ENCODE assay signal across 8 mouse cellular contexts in genomic region chr15:77343527-77344091, GRCm38 (mm10). TPM values are rescaled to one million over a fixed set of nuclear protein-coding genes. Genes with fewer than 3 reads are reported as not detected.
DNase-seq lines count a peak whose midpoint lies in the region; ATAC-seq and TF ChIP-seq lines count a peak whose summit lies in the region.

No protein-coding gene starts in this region.

- TF ChIP-seq CTCF in ES-Bruce4 (IDR thresholded peaks at IDR 0.05; ENCODE audit: low read depth, low read length) = peak; percentile 88
- peak; percentile 41 for TF ChIP-seq CTCF in bone marrow, adult 2 months (IDR thresholded peaks at IDR 0.05; ENCODE audit: control insufficient read depth, insufficient read depth, low read length)
- peak; percentile 78 for TF ChIP-seq CTCF in liver, postnatal 0 days (IDR thresholded peaks at IDR 0.05; ENCODE audit: low read depth)

- H3K4me3 ChIP-seq in ES-Bruce4 (ENCODE audit: low read depth, low read length) = peak overlapping the region; percentile 63
- H3K4me3 ChIP-seq in bone marrow, adult 2 months (replicated peaks; ENCODE audit: control insufficient read depth, low read depth, low read length) = no peak overlapping the region
- H3K4me3 ChIP-seq in embryonic facial prominence, embryonic 14.5 days (ENCODE audit: low read depth, low read length) = peak overlapping the region; percentile 22
- peak overlapping the region; percentile 38 for H3K4me3 ChIP-seq in heart, embryonic 13.5 days
- H3K4me3 ChIP-seq in kidney, embryonic 14.5 days (ENCODE audit: low read length) = 0 out of 2 replicates have a peak overlapping the region, but pooled peaks have one; percentile 1
- H3K4me3 ChIP-seq in liver, postnatal 0 days (ENCODE audit: low read depth, low read length) = no peak overlapping the region
- peak overlapping the region; percentile 18; the same call in 1 of the 2 replicates for H3K4me3 ChIP-seq in neural tube, embryonic 13.5 days

- H3K27me3 ChIP-seq in ES-Bruce4 (ENCODE audit: control insufficient read depth, insufficient read depth, low read length, poor library complexity, severe bottlenecking) = no peaks in the 10 kb centered on the region
- no peaks in the 10 kb centered on the region for H3K27me3 ChIP-seq in embryonic facial prominence, embryonic 14.5 days (replicated peaks; ENCODE audit: control insufficient read depth, insufficient read depth, low read length)
- no peaks in the 10 kb centered on the region for H3K27me3 ChIP-seq in heart, embryonic 13.5 days (replicated peaks)
- no peaks in the 10 kb centered on the region for H3K27me3 ChIP-seq in kidney, embryonic 14.5 days (ENCODE audit: control insufficient read depth, insufficient read depth, low read length)
- no peaks in the 10 kb centered on the region for H3K27me3 ChIP-seq in liver, postnatal 0 days (ENCODE audit: insufficient read depth, low read length)
- H3K27me3 ChIP-seq in neural tube, embryonic 13.5 days = no peaks in the 10 kb centered on the region

- H3K27ac ChIP-seq in ES-Bruce4 (ENCODE audit: insufficient read depth, low read length) = peak overlapping the region; percentile 70
- H3K27ac ChIP-seq in bone marrow, adult 2 months (ENCODE audit: control insufficient read depth, insufficient read depth, low read depth, low read length, poor library complexity) = no peak overlapping the region
- peak overlapping the region; percentile 90 for H3K27ac ChIP-seq in embryonic facial prominence, embryonic 14.5 days (replicated peaks; ENCODE audit: low read depth, low read length)
- H3K27ac ChIP-seq in heart, embryonic 13.5 days (replicated peaks) = peak overlapping the region; percentile 91
- peak overlapping the region; percentile 87 for H3K27ac ChIP-seq in kidney, embryonic 14.5 days (ENCODE audit: low read depth, low read length)
- peak overlapping the region; percentile 77 for H3K27ac ChIP-seq in liver, postnatal 0 days (ENCODE audit: low read depth)
- peak overlapping the region; percentile 86 for H3K27ac ChIP-seq in neural tube, embryonic 13.5 days (replicated peaks)

- peak; percentile 63; the same call in 1 of the 2 replicates for TF ChIP-seq EP300 in ES-Bruce4 (IDR thresholded peaks at IDR 0.05; ENCODE audit: insufficient read depth, low read depth, low read length)
- TF ChIP-seq EP300 in liver, postnatal 0 days (IDR thresholded peaks at IDR 0.05; ENCODE audit: low read depth) = no peak

- DNase-seq in embryonic facial prominence, embryonic 14.5 days (ENCODE audit: low spot score) = peak; percentile 79
- peak; percentile 78 for DNase-seq in liver, postnatal 0 days
- peak; percentile 67 for DNase-seq in urinary bladder, postnatal 25 days (ENCODE audit: low spot score)

- H3K36me3 ChIP-seq in ES-Bruce4 (ENCODE audit: control insufficient read depth, insufficient read depth, low read length, poor library complexity, severe bottlenecking) = no peaks in the 10 kb centered on the region
- H3K36me3 ChIP-seq in embryonic facial prominence, embryonic 14.5 days (ENCODE audit: control insufficient read depth, insufficient read depth, low read length) = no peaks in the 10 kb centered on the region
- H3K36me3 ChIP-seq in heart, embryonic 13.5 days = no peaks in the 10 kb centered on the region
- no peaks in the 10 kb centered on the region for H3K36me3 ChIP-seq in kidney, embryonic 14.5 days (ENCODE audit: control insufficient read depth, insufficient read depth, low read length)
- H3K36me3 ChIP-seq in liver, postnatal 0 days (replicated peaks; ENCODE audit: insufficient read depth, low read length) = no peaks in the 10 kb centered on the region
- H3K36me3 ChIP-seq in neural tube, embryonic 13.5 days = no peaks in the 10 kb centered on the region

- peak overlapping the region; percentile 53 for H3K4me2 ChIP-seq in embryonic facial prominence, embryonic 14.5 days (ENCODE audit: low read depth, low read length)
- H3K4me2 ChIP-seq in heart, embryonic 13.5 days = peak overlapping the region; percentile 67
- peak overlapping the region; percentile 37 for H3K4me2 ChIP-seq in kidney, embryonic 14.5 days (replicated peaks; ENCODE audit: low read depth, low read length)
- peak overlapping the region; percentile 47 for H3K4me2 ChIP-seq in liver, postnatal 0 days (ENCODE audit: low read depth, low read length)
- peak overlapping the region; percentile 51 for H3K4me2 ChIP-seq in neural tube, embryonic 13.5 days

- peaks cover 2% of the 10 kb centered on the region for H3K4me1 ChIP-seq in ES-Bruce4 (ENCODE audit: control insufficient read depth, insufficient read depth, low read length)
- no peaks in the 10 kb centered on the region for H3K4me1 ChIP-seq in bone marrow, adult 2 months (ENCODE audit: control insufficient read depth, insufficient read depth, low read length)
- H3K4me1 ChIP-seq in embryonic facial prominence, embryonic 14.5 days (ENCODE audit: control insufficient read depth, insufficient read depth, low read length) = peaks cover 27% of the 10 kb centered on the region
- H3K4me1 ChIP-seq in heart, embryonic 13.5 days = peaks cover 31% of the 10 kb centered on the region
- H3K4me1 ChIP-seq in kidney, embryonic 14.5 days (ENCODE audit: control insufficient read depth, insufficient read depth, low read length) = peaks cover 20% of the 10 kb centered on the region
- H3K4me1 ChIP-seq in liver, postnatal 0 days (ENCODE audit: insufficient read depth) = peaks cover 19% of the 10 kb centered on the region
- H3K4me1 ChIP-seq in neural tube, embryonic 13.5 days (replicated peaks) = peaks cover 37% of the 10 kb centered on the region

- 2% methylated on average over 13 of the region's 13 CpGs for WGBS in bone marrow, adult 2 months
- 7% methylated on average over 11 of the region's 13 CpGs for WGBS in embryonic facial prominence, embryonic 14.5 days
- 3% methylated on average over 13 of the region's 13 CpGs for WGBS in heart, embryonic 13.5 days
- 5% methylated on average over 13 of the region's 13 CpGs for WGBS in kidney, embryonic 14.5 days
- WGBS in liver, postnatal 0 days (ENCODE audit: insufficient replicate concordance) = 5% methylated on average over 13 of the region's 13 CpGs
- WGBS in neural tube, embryonic 13.5 days = 4% methylated on average over 13 of the region's 13 CpGs

- TF ChIP-seq POLR2A in ES-Bruce4 (IDR thresholded peaks at IDR 0.05; ENCODE audit: insufficient read depth, low read length) = no peak
- no peak for TF ChIP-seq POLR2A in bone marrow, adult 2 months (IDR thresholded peaks at IDR 0.05; ENCODE audit: borderline replicate concordance, control insufficient read depth, low read depth, low read length)

- ATAC-seq in embryonic facial prominence, embryonic 14.5 days (ENCODE audit: low read depth) = peak; percentile 85
- peak; percentile 72 for ATAC-seq in heart, embryonic 13.5 days (ENCODE audit: extremely low read depth, insufficient number of reproducible peaks, low FRiP score, low TSS enrichment)
- ATAC-seq in kidney, embryonic 14.5 days (ENCODE audit: low FRiP score, low TSS enrichment) = peak; percentile 73
- ATAC-seq in liver, postnatal 0 days = peak; percentile 67
- ATAC-seq in neural tube, embryonic 13.5 days (ENCODE audit: low read depth) = peak; percentile 80

- H3K9me3 ChIP-seq in ES-Bruce4 (replicated peaks; ENCODE audit: control insufficient read depth, insufficient read depth, low read length, poor library complexity, severe bottlenecking) = no peaks in the 10 kb centered on the region
- H3K9me3 ChIP-seq in embryonic facial prominence, embryonic 14.5 days (ENCODE audit: control insufficient read depth, low read length) = no peaks in the 10 kb centered on the region
- H3K9me3 ChIP-seq in heart, embryonic 13.5 days = no peaks in the 10 kb centered on the region
- no peaks in the 10 kb centered on the region for H3K9me3 ChIP-seq in kidney, embryonic 14.5 days (ENCODE audit: control insufficient read depth, low read length)
- H3K9me3 ChIP-seq in liver, postnatal 0 days (ENCODE audit: low read length) = no peaks in the 10 kb centered on the region
- no peaks in the 10 kb centered on the region for H3K9me3 ChIP-seq in neural tube, embryonic 13.5 days

- H3K9ac ChIP-seq in ES-Bruce4 (ENCODE audit: low read depth, poor library complexity, severe bottlenecking) = peak overlapping the region; percentile 46
- H3K9ac ChIP-seq in embryonic facial prominence, embryonic 14.5 days (ENCODE audit: low read depth, low read length) = peak overlapping the region; percentile 58
- H3K9ac ChIP-seq in heart, embryonic 13.5 days = peak overlapping the region; percentile 72
- peak overlapping the region; percentile 34 for H3K9ac ChIP-seq in kidney, embryonic 14.5 days (ENCODE audit: low read depth, low read length)
- H3K9ac ChIP-seq in liver, postnatal 0 days (replicated peaks) = 0 out of 2 replicates have a peak overlapping the region, but pooled peaks have one; percentile 9
- peak overlapping the region; percentile 63 for H3K9ac ChIP-seq in neural tube, embryonic 13.5 days

RNA-seq across cellular contexts. Expression of gene Rbfox2, which starts 36.8 kb away (rescaled TPM):
- 78.1 and 78.3 TPM in 2 replicates for polyA plus RNA-seq in ES-Bruce4 (2011; ENCODE audit: insufficient read depth, insufficient read length, low read depth, missing spikeins)
- 2.6 and 6.1 TPM in 2 replicates for polyA plus RNA-seq in bone marrow, adult 2 months (2011; ENCODE audit: insufficient read depth, insufficient read length, low replicate concordance, missing spikeins)
- 97.4 and 107 TPM in 2 replicates for polyA plus RNA-seq in embryonic facial prominence, embryonic 14.5 days (2014; fragmentation: Nextera tagmentation; extraction: Ambion mirVana)
- polyA plus RNA-seq in heart, embryonic 13.5 days (2015; fragmentation: Nextera tagmentation; extraction: Ambion mirVana) = 64.8 and 69.1 TPM in 2 replicates
- 57.6 and 64.6 TPM in 2 replicates for polyA plus RNA-seq in kidney, embryonic 14.5 days (2014; fragmentation: Nextera tagmentation; extraction: Ambion mirVana)
- polyA plus RNA-seq in liver, postnatal 0 days (2015; fragmentation: Nextera tagmentation; extraction: Ambion mirVana) = 6.9 and 7.0 TPM in 2 replicates
- polyA plus RNA-seq in neural tube, embryonic 13.5 days (2015; fragmentation: Nextera tagmentation; extraction: Ambion mirVana) = 136 and 156 TPM in 2 replicates

RNA-seq across cellular contexts. Expression of gene Apol7a, which starts 55.3 kb away (rescaled TPM):
- polyA plus RNA-seq in ES-Bruce4 (2011; ENCODE audit: insufficient read depth, insufficient read length, low read depth, missing spikeins) = not detected in 2 replicates
- not detected in 2 replicates for polyA plus RNA-seq in bone marrow, adult 2 months (2011; ENCODE audit: insufficient read depth, insufficient read length, low replicate concordance, missing spikeins)
- 0.43 TPM in 1 of 2 replicates, not detected in the other for polyA plus RNA-seq in embryonic facial prominence, embryonic 14.5 days (2014; fragmentation: Nextera tagmentation; extraction: Ambion mirVana)
- polyA plus RNA-seq in heart, embryonic 13.5 days (2015; fragmentation: Nextera tagmentation; extraction: Ambion mirVana) = 0.15 and 0.33 TPM in 2 replicates
- polyA plus RNA-seq in kidney, embryonic 14.5 days (2014; fragmentation: Nextera tagmentation; extraction: Ambion mirVana) = not detected in 2 replicates
- 17.6 and 20.8 TPM in 2 replicates for polyA plus RNA-seq in liver, postnatal 0 days (2015; fragmentation: Nextera tagmentation; extraction: Ambion mirVana)
- 0.29 TPM in 1 of 2 replicates, not detected in the other for polyA plus RNA-seq in neural tube, embryonic 13.5 days (2015; fragmentation: Nextera tagmentation; extraction: Ambion mirVana)

Comparison
In these comparisons a context has a peak if more than half of its experiments do, and no peak if none do; other contexts are left out.
1. H3K4me3 ChIP-seq: peak in ES-Bruce4 (single experiment), embryonic facial prominence, embryonic 14.5 days (single experiment), heart, embryonic 13.5 days (single experiment), kidney, embryonic 14.5 days (single experiment) and neural tube, embryonic 13.5 days (single experiment); none in bone marrow, adult 2 months (single experiment) and liver, postnatal 0 days (single experiment).
2. H3K9ac ChIP-seq: peak in every context shown above with its lines; median percentile 72 in heart, embryonic 13.5 days; 63 in neural tube, embryonic 13.5 days; 58 in embryonic facial prominence, embryonic 14.5 days; 46 in ES-Bruce4; 34 in kidney, embryonic 14.5 days; 9 in liver, postnatal 0 days.
3. RNA of gene Apol7a, which starts 55.3 kb away (polyA plus RNA-seq): 17.6 to 20.8 TPM in liver, postnatal 0 days; not detected in bone marrow, adult 2 months, 0.43 TPM in embryonic facial prominence, embryonic 14.5 days, 0.15 to 0.33 TPM in heart, embryonic 13.5 days, 0.29 TPM in neural tube, embryonic 13.5 days, not detected in ES-Bruce4 and not detected in kidney, embryonic 14.5 days; every median in the first group is over 10 times any median in the second.
4. Peak in every context shown above with its lines, with median percentiles within 50 percentile points of each other: CTCF ChIP-seq, ATAC-seq, DNase-seq and H3K4me2 ChIP-seq.